Mouse (Mus musculus) heart, embryonic 10.5 days (tissue): Measurements from ENCODE around the gene Klk7. TPM values are rescaled to one million over a fixed set of nuclear protein-coding genes. Genes with fewer than 3 reads are reported as not detected.

Experiments used
- DNase-seq: peaks from one replicate; pipeline ENCODE4 v3.0.0-alpha.2; 2017; ENCODE audit warnings: low spot score
- H3K27ac ChIP-seq: fragments of 300-500 bp; sonication (generic); 2 replicates; pipeline ENCODE4 v1.5.1; 2016; ENCODE audit warnings: mild to moderate bottlenecking
- H3K27me3 ChIP-seq: fragments of 300-500 bp; sonication (generic); 2 replicates; pipeline ENCODE4 v1.6.1; 2016; ENCODE audit warnings: mild to moderate bottlenecking; ENCODE audit not compliant: poor library complexity, insufficient read depth, severe bottlenecking
- H3K36me3 ChIP-seq: fragments of 300-500 bp; sonication (generic); 2 replicates; pipeline ENCODE4 v1.6.1; 2016; ENCODE audit warnings: mild to moderate bottlenecking, moderate library complexity
- H3K4me1 ChIP-seq: fragments of 300-500 bp; sonication (generic); 2 replicates; pipeline ENCODE4 v1.6.1; 2016; ENCODE audit warnings: mild to moderate bottlenecking
- H3K4me3 ChIP-seq: fragments of 300-500 bp; sonication (generic); 2 replicates; pipeline ENCODE4 v1.5.1; 2016; ENCODE audit warnings: mild to moderate bottlenecking, moderate library complexity
- H3K9me3 ChIP-seq: fragments of 300-500 bp; sonication (generic); 2 replicates; pipeline ENCODE4 v1.6.1; 2016; ENCODE audit warnings: mild to moderate bottlenecking, moderate library complexity
- WGBS: fragments of 180-500 bp; shearing (Covaris S2); methylation state at CpG from one replicate; pipeline ENCODE4 v1.1.7; 2016; 5-methylcytosine and 5-hydroxymethylcytosine counted together
- polyA plus RNA-seq: library from polyadenylated mRNA; unstranded; fragments of >200 nt; fragmentation: Nextera tagmentation; extraction: Ambion mirVana; gene quantifications from 2 replicates; pipeline ENCODE4 v1.2.1, GENCODE M21; 2016

The Klk7 gene
- not detected in 2 replicates for polyA plus RNA-seq

DNA sequence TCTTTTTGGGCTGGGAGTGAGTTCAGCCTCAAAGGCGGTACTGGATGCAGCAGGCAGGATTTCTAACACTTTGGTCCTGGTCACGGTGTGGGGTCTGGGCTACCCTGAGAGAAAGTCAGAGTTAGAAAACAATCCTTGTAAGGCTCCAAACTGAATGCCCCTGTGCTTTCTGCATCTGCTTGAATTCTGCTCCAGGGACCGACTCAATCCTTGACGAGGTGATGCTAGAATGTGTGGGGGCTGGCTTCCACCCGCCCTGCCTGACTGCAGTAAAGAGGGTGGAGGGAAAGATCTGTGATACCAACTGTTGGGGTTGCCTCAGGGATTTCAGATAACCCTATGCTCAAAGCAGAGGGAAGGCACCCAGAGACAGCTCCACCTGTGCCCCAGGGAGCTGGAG, at the start of gene Klk7:
Gene Klk7 (plus strand): TSS at position 301 of the 400 bp plus-strand sequence.
- no peaks in the 10 kb centered on the region for H3K36me3 ChIP-seq
- H3K27me3 ChIP-seq: no peaks in the 10 kb centered on the region; the same call in 1 of the 2 replicates
- WGBS: 41% methylated on average over 5 of the region's 5 CpGs
- DNase-seq: no peak
- H3K4me1 ChIP-seq: no peaks in the 10 kb centered on the region
- H3K27ac ChIP-seq: no peak within 1 kb of the TSS
- H3K9me3 ChIP-seq: no peaks in the 10 kb centered on the region
- no peak within 1 kb of the TSS for H3K4me3 ChIP-seq

DNA sequence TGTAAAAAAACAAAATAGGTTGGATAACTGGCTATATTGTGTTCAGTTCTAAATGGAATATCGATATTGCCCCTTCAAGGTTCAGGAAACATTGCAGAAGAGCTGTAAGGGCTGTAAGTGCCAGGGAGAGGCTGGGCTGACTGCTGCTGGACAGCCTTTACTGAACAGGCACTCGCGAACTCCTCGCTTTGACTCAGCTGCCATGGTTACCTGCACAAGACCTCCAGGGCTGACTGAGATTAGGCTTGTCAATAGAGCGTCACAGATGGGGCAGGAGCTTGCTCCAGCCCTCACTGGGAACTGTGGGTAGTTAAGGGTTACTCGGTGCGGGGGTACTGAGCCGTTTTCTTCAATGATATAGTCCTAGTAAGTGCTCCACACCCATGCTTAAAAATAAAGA, 44.6 kb upstream of the Klk7 start:
- WGBS: 38% methylated on average over 8 of the region's 8 CpGs

GRCm38 (mm10) chr7:43768597-43768996, 42.5 kb upstream of the Klk7 start, which contains the start of gene Klk12:
Gene Klk12, plus strand, starts transcription at chr7:43768897.
- no peak within 1 kb of the TSS for H3K4me3 ChIP-seq
- H3K4me1 ChIP-seq: no peaks in the 10 kb centered on the region
- H3K27me3 ChIP-seq: no peaks in the 10 kb centered on the region
- WGBS: 77% methylated on average over 4 of the region's 4 CpGs
- DNase-seq: no peak
- H3K27ac ChIP-seq: no peak within 1 kb of the TSS
- no peaks in the 10 kb centered on the region for H3K36me3 ChIP-seq
- H3K9me3 ChIP-seq: 0 out of 2 replicates have a peak, but pooled peaks cover 2% of the 10 kb centered on the region

More for the DNA sequence above, 44.6 kb upstream of the Klk7 start:
- no peak overlapping the region for H3K4me3 ChIP-seq
- 0 out of 2 replicates have a peak, but pooled peaks cover 2% of the 10 kb centered on the region for H3K9me3 ChIP-seq
- no peak for DNase-seq
- H3K27ac ChIP-seq: no peak overlapping the region
- no peaks in the 10 kb centered on the region for H3K4me1 ChIP-seq
- H3K27me3 ChIP-seq: no peaks in the 10 kb centered on the region
- H3K36me3 ChIP-seq: no peaks in the 10 kb centered on the region

DNA sequence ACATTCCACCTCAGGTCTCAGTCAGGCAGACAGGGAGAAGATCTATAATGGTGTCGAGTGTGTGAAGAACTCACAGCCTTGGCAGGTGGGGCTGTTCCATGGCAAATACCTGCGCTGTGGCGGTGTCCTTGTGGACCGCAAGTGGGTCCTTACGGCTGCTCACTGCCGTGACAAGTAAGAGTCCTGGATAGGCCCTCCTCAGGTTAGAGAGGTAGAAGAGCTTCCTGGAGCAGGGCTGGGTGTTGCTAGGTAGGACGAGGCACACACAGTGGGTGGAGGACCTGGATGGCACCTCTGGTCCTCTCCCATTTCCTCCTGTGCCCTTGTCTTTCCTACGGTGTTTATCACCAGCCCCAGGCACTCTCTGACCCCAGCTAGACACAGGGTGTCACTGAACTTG, 41.5 kb upstream of the Klk7 start:
- 0 out of 2 replicates have a peak, but pooled peaks cover 2% of the 10 kb centered on the region for H3K9me3 ChIP-seq
- no peak overlapping the region for H3K27ac ChIP-seq
- H3K27me3 ChIP-seq: no peaks in the 10 kb centered on the region
- no peaks in the 10 kb centered on the region for H3K4me1 ChIP-seq
- 83% methylated on average over 8 of the region's 8 CpGs for WGBS
- no peak overlapping the region for H3K4me3 ChIP-seq
- DNase-seq: no peak
- no peaks in the 10 kb centered on the region for H3K36me3 ChIP-seq

DNA sequence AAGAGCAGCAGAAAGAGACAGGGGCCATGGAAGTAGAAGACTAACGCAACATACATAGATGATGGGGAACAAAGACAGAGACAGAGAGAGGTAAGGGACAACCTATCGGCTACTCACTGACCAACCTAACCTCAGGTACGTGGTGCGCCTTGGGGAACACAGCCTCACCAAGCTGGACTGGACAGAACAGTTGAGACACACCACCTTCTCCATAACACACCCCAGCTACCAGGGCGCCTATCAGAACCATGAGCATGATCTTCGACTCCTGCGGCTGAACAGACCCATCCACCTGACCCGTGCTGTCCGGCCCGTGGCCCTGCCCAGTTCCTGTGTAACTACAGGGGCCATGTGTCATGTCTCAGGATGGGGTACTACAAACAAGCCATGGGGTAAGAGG, 40.4 kb upstream of the Klk7 start:
- H3K27ac ChIP-seq: no peak overlapping the region
- H3K9me3 ChIP-seq: 0 out of 2 replicates have a peak, but pooled peaks cover 2% of the 10 kb centered on the region
- peaks cover 4% of the 10 kb centered on the region; the same call in 1 of the 2 replicates for H3K4me1 ChIP-seq
- H3K27me3 ChIP-seq: no peaks in the 10 kb centered on the region
- H3K36me3 ChIP-seq: no peaks in the 10 kb centered on the region
- no peak overlapping the region for H3K4me3 ChIP-seq
- no peak for DNase-seq
- WGBS: 89% methylated on average over 10 of the region's 10 CpGs

DNA sequence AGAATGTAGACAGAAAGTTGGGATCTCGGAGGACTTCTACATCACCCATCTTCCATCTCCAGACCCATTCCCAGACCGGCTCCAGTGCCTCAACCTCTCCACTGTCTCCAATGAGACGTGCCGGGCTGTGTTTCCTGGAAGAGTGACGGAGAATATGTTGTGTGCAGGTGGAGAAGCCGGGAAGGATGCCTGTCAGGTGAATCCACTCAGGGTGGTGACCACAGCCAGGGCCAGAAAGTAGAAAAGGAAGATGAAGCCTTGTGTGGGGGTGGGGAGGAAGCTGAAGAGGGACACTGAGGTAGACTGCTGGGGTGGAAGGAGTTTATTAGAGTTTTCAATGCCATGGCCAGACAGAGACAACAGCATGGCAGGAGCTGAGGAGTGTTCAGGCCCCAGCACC, 39.2 kb upstream of the Klk7 start:
- Histone ChIP-seq H3K36me3 (no peaks in the 10 kb centered on the region), H3K4me3 (no peak overlapping the region), H3K4me1 (peaks cover 4% of the 10 kb centered on the region; the same call in 1 of the 2 replicates), H3K9me3 (0 out of 2 replicates have a peak, but pooled peaks cover 2% of the 10 kb centered on the region), H3K27me3 (no peaks in the 10 kb centered on the region), H3K27ac (no peak overlapping the region)
- DNase-seq: no peak
- 85% methylated on average over 6 of the region's 6 CpGs for WGBS

GRCm38 (mm10) chr7:43772901-43773300, 38.2 kb upstream of the Klk7 start:
- Histone ChIP-seq H3K27ac (no peak overlapping the region), H3K36me3 (no peaks in the 10 kb centered on the region), H3K27me3 (no peaks in the 10 kb centered on the region), H3K4me3 (no peak overlapping the region), H3K4me1 (peaks cover 4% of the 10 kb centered on the region; the same call in 1 of the 2 replicates), H3K9me3 (0 out of 2 replicates have a peak, but pooled peaks cover 2% of the 10 kb centered on the region)
- 69% methylated on average over 3 of the region's 3 CpGs for whole genome bisulfite sequencing
- no peak for DNase-seq

- H3K4me1 ChIP-seq: peaks cover 4% of the 10 kb centered on the region; the same call in 1 of the 2 replicates
- WGBS: 85% methylated on average over 5 of the region's 5 CpGs
- H3K36me3 ChIP-seq: no peaks in the 10 kb centered on the region
- H3K4me3 ChIP-seq: no peak within 1 kb of the TSS
- no peaks in the 10 kb centered on the region for H3K27me3 ChIP-seq
- DNase-seq: no peak
- no peak within 1 kb of the TSS; the same call in 1 of the 2 replicates for H3K27ac ChIP-seq
- 0 out of 2 replicates have a peak, but pooled peaks cover 2% of the 10 kb centered on the region for H3K9me3 ChIP-seq
Observed at GRCm38 (mm10) chr7:43774364-43774763, 36.7 kb upstream of the Klk7 start, which contains the start of gene Klk11. Gene Klk11, plus strand, starts transcription at chr7:43774604.

GRCm38 (mm10) chr7:43774802-43775201, 36.3 kb upstream of the Klk7 start:
- no peaks in the 10 kb centered on the region for H3K9me3 ChIP-seq
- no peak for DNase-seq
- H3K27me3 ChIP-seq: no peaks in the 10 kb centered on the region
- H3K27ac ChIP-seq: no peak overlapping the region; the same call in 1 of the 2 replicates
- no peaks in the 10 kb centered on the region for H3K36me3 ChIP-seq
- 54% methylated on average over 6 of the region's 6 CpGs for WGBS
- peaks cover 4% of the 10 kb centered on the region; the same call in 1 of the 2 replicates for H3K4me1 ChIP-seq
- H3K4me3 ChIP-seq: no peak overlapping the region

GRCm38 (mm10) chr7:43775311-43776057, 35.6 kb upstream of the Klk7 start:
- DNase-seq: peak; percentile 62
- no peaks in the 10 kb centered on the region for H3K9me3 ChIP-seq
- H3K4me1 ChIP-seq: peaks cover 4% of the 10 kb centered on the region; the same call in 1 of the 2 replicates
- no peaks in the 10 kb centered on the region for H3K36me3 ChIP-seq
- H3K27me3 ChIP-seq: 0 out of 2 replicates have a peak, but pooled peaks cover 2% of the 10 kb centered on the region
- WGBS: 55% methylated on average over 6 of the region's 7 CpGs
- no peak overlapping the region; the same call in 1 of the 2 replicates for H3K27ac ChIP-seq
- no peak overlapping the region for H3K4me3 ChIP-seq

DNA sequence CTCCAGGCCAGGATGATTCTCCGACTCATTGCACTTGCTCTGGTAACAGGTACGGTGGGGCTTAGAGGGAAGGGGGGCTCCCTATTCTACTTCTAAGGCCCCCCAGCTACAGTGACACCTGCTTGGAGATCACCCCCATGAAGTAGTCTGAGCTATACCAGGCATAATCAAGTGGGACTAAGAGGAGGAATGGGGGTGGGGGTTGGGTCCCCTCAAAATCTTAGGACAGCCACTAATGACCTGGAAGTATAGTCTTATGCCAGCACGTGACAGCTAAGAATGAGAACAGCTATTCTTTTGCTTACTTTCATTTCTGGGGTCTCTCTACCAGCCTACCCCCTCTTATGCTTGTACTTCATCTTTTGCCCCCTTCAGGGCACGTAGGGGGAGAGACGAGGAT, 34.6 kb upstream of the Klk7 start:
- no peak overlapping the region for H3K4me3 ChIP-seq
- WGBS: 83% methylated on average over 5 of the region's 5 CpGs
- DNase-seq: no peak
- no peaks in the 10 kb centered on the region for H3K9me3 ChIP-seq
- H3K27ac ChIP-seq: no peak overlapping the region
- no peaks in the 10 kb centered on the region for H3K36me3 ChIP-seq
- peaks cover 12% of the 10 kb centered on the region for H3K27me3 ChIP-seq
- peaks cover 4% of the 10 kb centered on the region; the same call in 1 of the 2 replicates for H3K4me1 ChIP-seq

DNA sequence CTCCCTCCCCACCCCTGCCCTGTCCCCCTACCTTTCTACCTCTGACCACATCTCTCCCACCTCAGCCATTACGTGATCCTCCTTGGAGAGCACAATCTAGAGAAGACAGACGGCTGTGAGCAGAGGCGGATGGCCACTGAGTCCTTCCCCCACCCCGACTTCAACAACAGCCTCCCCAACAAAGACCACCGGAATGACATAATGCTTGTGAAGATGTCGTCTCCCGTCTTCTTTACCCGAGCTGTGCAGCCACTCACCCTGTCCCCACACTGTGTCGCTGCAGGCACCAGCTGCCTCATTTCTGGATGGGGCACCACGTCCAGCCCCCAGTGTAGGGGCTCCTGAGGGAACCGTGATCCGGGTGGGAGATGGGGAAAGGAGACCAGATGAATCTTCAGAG, 33.7 kb upstream of the Klk7 start:
- DNase-seq: peak; percentile 65
- Histone ChIP-seq H3K27ac (no peak overlapping the region), H3K36me3 (no peaks in the 10 kb centered on the region), H3K4me1 (peaks cover 6% of the 10 kb centered on the region; the same call in 1 of the 2 replicates), H3K9me3 (no peaks in the 10 kb centered on the region), H3K27me3 (peaks cover 16% of the 10 kb centered on the region), H3K4me3 (no peak overlapping the region)
- whole genome bisulfite sequencing: 82% methylated on average over 12 of the region's 12 CpGs
